Mouse (Mus musculus): ENCODE measurements around the gene Otub1. TPM values are rescaled to one million over a fixed set of nuclear protein-coding genes. Genes with fewer than 3 reads are reported as not detected.

The Otub1 gene
- total RNA-seq (2014; fragmentation: Nextera tagmentation) (46.4 and 50.2 TPM in 2 replicates), total RNA-seq (2017) (88.2 and 91.4 TPM in 2 replicates), polyA plus RNA-seq (2012) (153 and 175 TPM in 2 replicates)

DNA sequence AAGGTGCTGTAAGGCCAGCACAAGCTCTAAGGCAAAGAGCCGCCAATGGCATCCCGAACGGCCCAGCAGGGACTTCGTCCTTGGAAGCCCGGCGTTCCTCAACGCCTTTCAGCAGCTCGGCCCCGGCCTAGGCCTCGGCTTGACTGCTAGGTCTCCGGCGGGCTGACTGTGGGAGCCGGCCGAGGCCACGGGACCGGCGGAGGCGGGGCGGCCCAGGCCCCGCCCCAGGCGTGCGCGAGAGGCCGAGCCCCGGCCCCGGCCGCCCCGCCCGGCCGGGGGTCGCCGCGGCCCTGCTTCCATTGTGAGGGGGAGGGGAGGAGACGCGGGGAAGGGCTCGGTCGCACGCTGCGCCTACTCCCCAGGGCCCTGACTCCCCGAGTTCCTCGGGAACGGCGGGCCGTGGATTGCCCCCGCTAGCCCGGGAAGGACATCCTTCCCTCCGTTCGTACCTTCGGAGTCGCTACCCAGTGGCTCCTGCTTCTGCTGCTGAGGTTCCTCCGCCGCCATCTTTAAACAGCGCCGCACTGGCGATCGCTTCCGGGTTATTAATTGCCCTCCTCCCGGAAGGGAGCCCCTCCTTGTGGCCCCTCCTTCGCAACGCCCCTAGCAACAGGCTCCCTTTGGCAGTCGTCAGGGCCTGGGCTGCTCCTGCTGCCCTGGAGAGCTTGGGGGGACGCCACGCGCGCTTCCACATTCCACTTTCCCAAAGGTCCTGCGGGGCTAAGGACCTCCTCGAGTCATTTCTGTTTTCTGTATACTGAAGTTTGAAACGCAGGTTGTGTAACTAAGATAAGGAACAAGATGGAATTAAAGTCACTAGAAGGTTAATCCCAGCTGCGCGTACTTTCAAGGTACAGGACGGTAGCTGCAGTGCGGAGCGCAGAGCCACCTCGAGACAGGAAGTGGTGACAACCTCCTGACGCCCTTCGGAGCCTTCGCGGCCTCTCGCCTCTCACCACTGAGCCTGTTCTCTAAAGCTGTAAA lies at the start of gene Otub1:
Otub1 (minus strand) TSS at position 564 of the 984 bp plus-strand sequence.
- no peaks in the 10 kb centered on the region for H3K9me3 ChIP-seq (replicated peaks)
- peak; percentile 93 for ATAC-seq (ENCODE audit: extremely low read depth, insufficient number of reproducible peaks, low FRiP score, poor library complexity, severe bottlenecking)
- peak within 1 kb of the TSS; percentile 93 for H3K4me3 ChIP-seq (ENCODE audit: low read depth, low read length)
- H3K27me3 ChIP-seq (ENCODE audit: insufficient read depth, low read length) = no peaks in the 10 kb centered on the region
- peaks cover 47% of the 10 kb centered on the region for H3K4me1 ChIP-seq (ENCODE audit: insufficient read depth, low read depth, low read length)
- peaks cover 55% of the 10 kb centered on the region for H3K36me3 ChIP-seq (replicated peaks)
- no peak for TF ChIP-seq CTCF (IDR thresholded peaks at IDR 0.05; ENCODE audit: low read depth, low read length)
- no peak for TF ChIP-seq GATA2 (IDR thresholded peaks at IDR 0.05; ENCODE audit: borderline replicate concordance, low read depth, low read length)
- no peak for TF ChIP-seq GATA1 (IDR thresholded peaks at IDR 0.05; ENCODE audit: borderline replicate concordance, low read length)
- no peak for TF ChIP-seq TAL1 (conservative IDR thresholded peaks at IDR 0.05; ENCODE audit: low read depth, low read length)
- no peak for TF ChIP-seq POLR2AphosphoS5 (IDR thresholded peaks at IDR 0.05; ENCODE audit: insufficient replicate concordance, low read depth, low read length)
- peak; percentile 93 for DNase-seq (ENCODE audit: low spot score)

- H3K9me3 ChIP-seq (replicated peaks) = no peaks in the 10 kb centered on the region
- ATAC-seq (ENCODE audit: extremely low read depth, insufficient number of reproducible peaks, low FRiP score, poor library complexity, severe bottlenecking) (no peak), DNase-seq (ENCODE audit: low spot score) (no peak)
- TF ChIP-seq GATA1 (IDR thresholded peaks at IDR 0.05; ENCODE audit: borderline replicate concordance, low read length) (no peak), CTCF (IDR thresholded peaks at IDR 0.05; ENCODE audit: low read depth, low read length) (no peak), TAL1 (conservative IDR thresholded peaks at IDR 0.05; ENCODE audit: low read depth, low read length) (no peak), GATA2 (IDR thresholded peaks at IDR 0.05; ENCODE audit: borderline replicate concordance, low read depth, low read length) (no peak), POLR2AphosphoS5 (IDR thresholded peaks at IDR 0.05; ENCODE audit: insufficient replicate concordance, low read depth, low read length) (no peak)
- no peak overlapping the region for H3K4me3 ChIP-seq (ENCODE audit: low read depth, low read length)
- peaks cover 28% of the 10 kb centered on the region for H3K27me3 ChIP-seq (ENCODE audit: insufficient read depth, low read length)
- peaks cover 9% of the 10 kb centered on the region for H3K4me1 ChIP-seq (ENCODE audit: insufficient read depth, low read depth, low read length)
- H3K36me3 ChIP-seq (replicated peaks) = no peaks in the 10 kb centered on the region
Observed at GRCm38 (mm10) chr19:7246021-7246420, 39.9 kb upstream of the Otub1 start.

DNA sequence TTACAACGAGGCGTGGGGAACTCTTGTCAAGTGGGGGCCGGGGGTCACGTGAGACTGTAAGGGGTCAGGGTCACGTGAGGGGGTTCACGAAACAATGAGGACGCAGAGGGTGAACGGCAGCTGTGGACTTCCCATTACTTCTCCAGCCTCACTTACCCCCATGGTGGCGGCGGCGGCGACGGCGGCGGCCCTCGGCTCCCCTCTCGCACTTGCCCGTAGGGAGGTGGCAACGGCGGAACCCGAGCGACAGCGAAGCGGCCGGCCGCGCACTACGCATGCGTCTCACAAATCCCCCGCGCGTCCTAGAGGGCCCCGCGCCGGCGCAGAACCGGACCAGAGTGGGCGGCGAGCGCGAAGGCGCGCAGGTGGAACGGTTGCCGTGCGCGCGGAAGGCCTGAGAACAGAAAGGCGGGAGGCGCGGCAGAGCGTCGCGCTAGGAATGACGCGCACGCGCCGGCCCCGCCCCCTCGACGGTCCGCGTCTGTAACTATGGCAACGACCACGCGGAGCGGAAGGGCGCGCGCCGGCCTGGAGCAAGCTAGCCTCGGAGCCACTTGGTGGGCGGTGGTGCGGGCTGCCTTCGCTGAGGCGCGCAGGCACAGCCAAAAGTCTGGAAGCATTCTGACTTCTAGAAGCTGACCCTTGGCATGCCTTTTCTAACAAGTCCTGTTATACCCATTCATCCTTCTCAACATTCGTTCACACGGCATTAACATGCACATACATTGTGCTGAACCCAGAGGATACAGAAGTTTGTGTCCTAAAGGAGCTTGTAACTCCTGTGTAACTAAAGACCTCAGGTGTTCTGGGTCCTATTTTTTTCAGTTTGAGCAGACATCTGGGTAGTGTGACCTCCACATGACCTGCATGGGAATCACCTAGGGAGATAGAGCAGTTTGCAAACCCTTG lies 34.9 kb upstream of the Otub1 start, which contains the start of gene Naa40:
Naa40 (minus strand) TSS at position 402 of the 909 bp plus-strand sequence.
- TF ChIP-seq GATA2 (IDR thresholded peaks at IDR 0.05; ENCODE audit: borderline replicate concordance, low read depth, low read length) = no peak
- TF ChIP-seq GATA1 (IDR thresholded peaks at IDR 0.05; ENCODE audit: borderline replicate concordance, low read length) = no peak
- Histone ChIP-seq H3K4me1 (ENCODE audit: insufficient read depth, low read depth, low read length) (peaks cover 41% of the 10 kb centered on the region), H3K9me3 (replicated peaks) (no peaks in the 10 kb centered on the region), H3K36me3 (replicated peaks) (peaks cover 32% of the 10 kb centered on the region), H3K27me3 (ENCODE audit: insufficient read depth, low read length) (peaks cover 24% of the 10 kb centered on the region), H3K4me3 (ENCODE audit: low read depth, low read length) (peak within 1 kb of the TSS; percentile 86)
- peak; percentile 95 for DNase-seq (ENCODE audit: low spot score)
- ATAC-seq (ENCODE audit: extremely low read depth, insufficient number of reproducible peaks, low FRiP score, poor library complexity, severe bottlenecking) = peak; percentile 78

- Histone ChIP-seq H3K4me3 (ENCODE audit: low read depth, low read length) (peak overlapping the region; percentile 86), H3K36me3 (replicated peaks) (peaks cover 39% of the 10 kb centered on the region), H3K9me3 (replicated peaks) (no peaks in the 10 kb centered on the region), H3K4me1 (ENCODE audit: insufficient read depth, low read depth, low read length) (peaks cover 46% of the 10 kb centered on the region), H3K27me3 (ENCODE audit: insufficient read depth, low read length) (peaks cover 21% of the 10 kb centered on the region)
- no peak for DNase-seq (ENCODE audit: low spot score)
- no peak for ATAC-seq (ENCODE audit: extremely low read depth, insufficient number of reproducible peaks, low FRiP score, poor library complexity, severe bottlenecking)
- no peak for TF ChIP-seq GATA2 (IDR thresholded peaks at IDR 0.05; ENCODE audit: borderline replicate concordance, low read depth, low read length)
- TF ChIP-seq GATA1 (IDR thresholded peaks at IDR 0.05; ENCODE audit: borderline replicate concordance, low read length) = no peak
- TF ChIP-seq POLR2AphosphoS5 (IDR thresholded peaks at IDR 0.05; ENCODE audit: insufficient replicate concordance, low read depth, low read length) = no peak
Observed at GRCm38 (mm10) chr19:7240291-7240690, 34.2 kb upstream of the Otub1 start.

DNA sequence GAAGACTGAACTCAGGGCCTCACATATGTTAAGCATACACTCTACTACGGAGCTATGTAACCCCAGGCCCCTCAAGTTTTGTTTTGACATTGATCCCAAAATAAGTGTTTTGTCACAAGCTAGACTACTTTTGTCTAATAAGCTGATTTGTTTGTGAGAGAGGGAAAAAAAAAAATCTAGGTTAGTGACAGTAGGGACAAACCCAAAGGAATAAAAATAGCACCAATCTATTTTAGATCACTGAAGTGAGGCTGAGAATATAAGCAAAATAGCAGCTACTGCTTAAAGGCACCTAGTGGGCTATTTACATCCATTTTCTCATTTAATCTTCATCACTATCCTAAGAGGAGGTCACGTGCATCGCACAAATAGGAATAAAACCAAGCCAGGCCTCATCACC lies 33.5 kb upstream of the Otub1 start:
- Histone ChIP-seq H3K9me3 (replicated peaks) (no peaks in the 10 kb centered on the region), H3K4me3 (ENCODE audit: low read depth, low read length) (peak overlapping the region; percentile 86), H3K4me1 (ENCODE audit: insufficient read depth, low read depth, low read length) (peaks cover 49% of the 10 kb centered on the region), H3K27me3 (ENCODE audit: insufficient read depth, low read length) (peaks cover 18% of the 10 kb centered on the region), H3K36me3 (replicated peaks) (peaks cover 45% of the 10 kb centered on the region)
- TF ChIP-seq GATA2 (IDR thresholded peaks at IDR 0.05; ENCODE audit: borderline replicate concordance, low read depth, low read length) (no peak), POLR2AphosphoS5 (IDR thresholded peaks at IDR 0.05; ENCODE audit: insufficient replicate concordance, low read depth, low read length) (no peak), GATA1 (IDR thresholded peaks at IDR 0.05; ENCODE audit: borderline replicate concordance, low read length) (no peak), CTCF (IDR thresholded peaks at IDR 0.05; ENCODE audit: low read depth, low read length) (no peak), TAL1 (conservative IDR thresholded peaks at IDR 0.05; ENCODE audit: low read depth, low read length) (no peak)
- ATAC-seq (ENCODE audit: extremely low read depth, insufficient number of reproducible peaks, low FRiP score, poor library complexity, severe bottlenecking) (no peak), DNase-seq (ENCODE audit: low spot score) (no peak)

- TF ChIP-seq GATA1 (IDR thresholded peaks at IDR 0.05; ENCODE audit: borderline replicate concordance, low read length) = no peak
- Histone ChIP-seq H3K4me3 (ENCODE audit: low read depth, low read length) (no peak overlapping the region), H3K36me3 (replicated peaks) (peaks cover 71% of the 10 kb centered on the region), H3K27me3 (ENCODE audit: insufficient read depth, low read length) (no peaks in the 10 kb centered on the region), H3K4me1 (ENCODE audit: insufficient read depth, low read depth, low read length) (peaks cover 49% of the 10 kb centered on the region), H3K9me3 (replicated peaks) (no peaks in the 10 kb centered on the region)
- DNase-seq (ENCODE audit: low spot score) (no peak), ATAC-seq (ENCODE audit: extremely low read depth, insufficient number of reproducible peaks, low FRiP score, poor library complexity, severe bottlenecking) (no peak)
Observed at GRCm38 (mm10) chr19:7236742-7237141, 30.6 kb upstream of the Otub1 start.

Measured in G1E (cell line).